Mouse (Mus musculus): ENCODE measurements around the gene Olfr518. TPM values are rescaled to one million over a fixed set of nuclear protein-coding genes. Genes with fewer than 3 reads are reported as not detected.

Olfr518 gene
- polyA plus RNA-seq, 1 experiment from 2014 or later: not detected

GRCm38 (mm10) chr7:108850429-108850828 is 34.4 kb downstream of the Olfr518 start, which contains the start of gene Olfr516:
Gene Olfr516 (minus strand): TSS chr7:108850529.
- 87% methylated on average over 2 of the region's 2 CpGs for WGBS
- ATAC-seq: no peak
- H3K4me3 ChIP-seq (ENCODE audit: low read depth, low read length): no peak within 1 kb of the TSS
- no peaks in the 10 kb centered on the region for H3K4me1 ChIP-seq (ENCODE audit: control insufficient read depth, insufficient read depth, low read length)
- no peak within 1 kb of the TSS for H3K27ac ChIP-seq (ENCODE audit: low read length)
- no peak within 1 kb of the TSS for H3K9ac ChIP-seq (ENCODE audit: low read depth, low read length)
- no peak within 1 kb of the TSS for H3K4me2 ChIP-seq (ENCODE audit: low read length)
- no peaks in the 10 kb centered on the region for H3K36me3 ChIP-seq (ENCODE audit: control insufficient read depth, insufficient read depth, low read length)
- no peaks in the 10 kb centered on the region for H3K27me3 ChIP-seq (ENCODE audit: control insufficient read depth, insufficient read depth, low read depth, low read length)
- H3K9me3 ChIP-seq (replicated peaks; ENCODE audit: control insufficient read depth, low read length, poor library complexity, severe bottlenecking): no peaks in the 10 kb centered on the region

Other genes with a start within 250 kb of the Olfr518 start
- not detected in 2 replicates for gene Olfr509, start 233.1 kb downstream of the Olfr518 start, polyA plus RNA-seq (2015; fragmentation: Nextera tagmentation; extraction: Ambion mirVana)
- not detected in 2 replicates for gene Olfr510, start 218.6 kb downstream of the Olfr518 start, polyA plus RNA-seq (2015; fragmentation: Nextera tagmentation; extraction: Ambion mirVana)
- not detected in 2 replicates for gene Olfr512, start 171.7 kb downstream of the Olfr518 start, polyA plus RNA-seq (2015; fragmentation: Nextera tagmentation; extraction: Ambion mirVana)
- not detected in 2 replicates for gene Olfr513, start 134.0 kb downstream of the Olfr518 start, polyA plus RNA-seq (2015; fragmentation: Nextera tagmentation; extraction: Ambion mirVana)
- gene Olfr514, start 59.0 kb downstream of the Olfr518 start, polyA plus RNA-seq (2015; fragmentation: Nextera tagmentation; extraction: Ambion mirVana): not detected in 2 replicates
- not detected in 2 replicates for gene Olfr516, start 34.5 kb downstream of the Olfr518 start, polyA plus RNA-seq (2015; fragmentation: Nextera tagmentation; extraction: Ambion mirVana)
- gene Olfr517, start 12.6 kb downstream of the Olfr518 start, polyA plus RNA-seq (2015; fragmentation: Nextera tagmentation; extraction: Ambion mirVana): not detected in 2 replicates
- gene Olfr519, start 9.4 kb upstream of the Olfr518 start, polyA plus RNA-seq (2015; fragmentation: Nextera tagmentation; extraction: Ambion mirVana): not detected in 2 replicates
- not detected in 2 replicates for gene Nlrp10, start 45.2 kb upstream of the Olfr518 start, polyA plus RNA-seq (2015; fragmentation: Nextera tagmentation; extraction: Ambion mirVana)
- 60.9 and 62.8 TPM in 2 replicates for gene Eif3f, start 49.4 kb upstream of the Olfr518 start, polyA plus RNA-seq (2015; fragmentation: Nextera tagmentation; extraction: Ambion mirVana)
- 62.1 and 66.0 TPM in 2 replicates for gene Tub, start 65.3 kb upstream of the Olfr518 start, polyA plus RNA-seq (2015; fragmentation: Nextera tagmentation; extraction: Ambion mirVana)
- 36.1 and 38.0 TPM in 2 replicates for gene Ric3, start 198.3 kb upstream of the Olfr518 start, polyA plus RNA-seq (2015; fragmentation: Nextera tagmentation; extraction: Ambion mirVana)

Measured in midbrain, embryonic 16.5 days (tissue).